Mouse (Mus musculus) G1E (cell line): Measurements from ENCODE around the gene Kif3b. TPM values are rescaled to one million over a fixed set of nuclear protein-coding genes. Genes with fewer than 3 reads are reported as not detected.
"Not testable (repeated sequence)": the region's sequence is repeated elsewhere in the genome, so short reads cannot be mapped to it uniquely, and the experiment has no call there.

Experiments
- ATAC-seq: 2 replicates; pipeline ENCODE4 v1.8.0; 2016; ENCODE audit warnings: mild to moderate bottlenecking; ENCODE audit not compliant: insufficient number of reproducible peaks, poor library complexity, low FRiP score, severe bottlenecking; ENCODE audit errors: extremely low read depth
- DNase-seq: peaks from one replicate; pipeline ENCODE4 v3.0.0; 2012; ENCODE audit warnings: low spot score
- H3K27me3 ChIP-seq: 2 replicates; pipeline ENCODE4 v1.6.1; 2012; ENCODE audit warnings: mild to moderate bottlenecking, low read length, inconsistent platforms; ENCODE audit not compliant: insufficient read depth
- H3K36me3 ChIP-seq: replicated peaks from 2 replicates; pipeline ENCODE3; 2012; ENCODE audit warnings: mild to moderate bottlenecking, inconsistent platforms
- H3K4me1 ChIP-seq: 2 replicates; pipeline ENCODE4 v1.6.1; 2012; ENCODE audit warnings: low read depth, low read length, inconsistent platforms, mixed read lengths; ENCODE audit not compliant: insufficient read depth
- H3K4me3 ChIP-seq: 2 replicates; pipeline ENCODE4 v1.5.1; 2012; ENCODE audit warnings: low read depth, mild to moderate bottlenecking, inconsistent platforms, low read length, moderate library complexity, mixed read lengths
- H3K9me3 ChIP-seq: replicated peaks from 2 replicates; pipeline ENCODE4 v1.6.1; 2012; ENCODE audit warnings: inconsistent platforms
- CTCF ChIP-seq: IDR thresholded peaks from 2 replicates; pipeline ENCODE4 v1.5.1; 2012; ENCODE audit warnings: low read depth, low read length, inconsistent platforms, mixed read lengths
- GATA1 ChIP-seq: IDR thresholded peaks from 2 replicates; pipeline ENCODE4 v1.6.1; 2012; ENCODE audit warnings: borderline replicate concordance, low read length, inconsistent platforms, mixed read lengths
- GATA2 ChIP-seq: IDR thresholded peaks from 2 replicates; pipeline ENCODE4 v1.6.1; 2012; ENCODE audit warnings: low read depth, low read length, inconsistent platforms, borderline replicate concordance
- POLR2AphosphoS5 ChIP-seq: IDR thresholded peaks from 2 replicates; pipeline ENCODE4 v1.6.1; 2012; ENCODE audit warnings: low read depth, low read length, inconsistent platforms; ENCODE audit not compliant: insufficient replicate concordance
- TAL1 ChIP-seq: conservative IDR thresholded peaks from 2 replicates; pipeline ENCODE4 v1.6.1; 2012; ENCODE audit warnings: low read depth, low read length, inconsistent platforms, mixed read lengths
- polyA plus RNA-seq: library from polyadenylated mRNA; stranded (reverse); fragments of >175 nt; gene quantifications from 2 replicates; pipeline ENCODE4 v1.2.3, GENCODE M21; 2012
- total RNA-seq, 2 experiments: library from RNA; stranded (forward) in 1 of 2; stranded (reverse) in 1 of 2; fragments of 200-1000 nt in 1 of 2; fragments of >200 nt in 1 of 2; fragmentation: Nextera tagmentation in 1 of 2; gene quantifications; 2 replicates each; pipeline ENCODE4 v1.2.3; 2014 to 2017

Gene Kif3b
- total and polyA plus RNA-seq, 3 experiments: 3.7 to 26.1 (median 12.9) TPM

- H3K4me1 ChIP-seq: peaks cover 81% of the 10 kb centered on the region
- DNase-seq: peak; percentile 73
- no peaks in the 10 kb centered on the region for H3K9me3 ChIP-seq
- peaks cover 66% of the 10 kb centered on the region for H3K36me3 ChIP-seq
- TF ChIP-seq POLR2AphosphoS5 (no peak), CTCF (no peak), TAL1 (peak; percentile 96), GATA1 (no peak), GATA2 (peak; percentile 99)
- ATAC-seq: peak; percentile 94
- peak overlapping the region; percentile 63; the same call in 1 of the 2 replicates for H3K4me3 ChIP-seq
- no peaks in the 10 kb centered on the region for H3K27me3 ChIP-seq
Measured at GRCm38 (mm10) chr2:153259864-153260674, 31.1 kb upstream of the Kif3b start.

GRCm38 (mm10) chr2:153263053-153263452 is 28.2 kb upstream of the Kif3b start:
- TF ChIP-seq POLR2AphosphoS5 (no peak), GATA2 (no peak), TAL1 (no peak), CTCF (no peak), GATA1 (no peak)
- Histone ChIP-seq H3K4me3 (no peak overlapping the region), H3K36me3 (peaks cover 75% of the 10 kb centered on the region), H3K4me1 (peaks cover 81% of the 10 kb centered on the region), H3K27me3 (no peaks in the 10 kb centered on the region), H3K9me3 (no peaks in the 10 kb centered on the region)
- DNase-seq: peak; percentile 40
- no peak for ATAC-seq

- Histone ChIP-seq H3K4me3 (no peak overlapping the region), H3K4me1 (peaks cover 74% of the 10 kb centered on the region), H3K9me3 (no peaks in the 10 kb centered on the region), H3K36me3 (peaks cover 70% of the 10 kb centered on the region), H3K27me3 (no peaks in the 10 kb centered on the region)
- ATAC-seq (no peak), DNase-seq (no peak)
- TF ChIP-seq GATA1 (no peak), TAL1 (no peak), GATA2 (no peak), CTCF (no peak), POLR2AphosphoS5 (no peak)
Measured at GRCm38 (mm10) chr2:153267331-153267730, 23.9 kb upstream of the Kif3b start.

GRCm38 (mm10) chr2:153270231-153270915 is 20.8 kb upstream of the Kif3b start:
- H3K36me3 ChIP-seq: peaks cover 42% of the 10 kb centered on the region
- not testable (repeated sequence) for H3K4me3 ChIP-seq, DNase-seq, H3K27me3 ChIP-seq, H3K9me3 ChIP-seq
- peak; percentile 43 for ATAC-seq
- peaks cover 72% of the 10 kb centered on the region for H3K4me1 ChIP-seq

- H3K27me3 ChIP-seq: not testable (repeated sequence)
Measured at GRCm38 (mm10) chr2:153274200-153274918, 16.9 kb upstream of the Kif3b start.

GRCm38 (mm10) chr2:153274919-153275247 is 16.3 kb upstream of the Kif3b start:
- no peak for TF ChIP-seq GATA1
- no peak for TF ChIP-seq TAL1
- no peak for TF ChIP-seq CTCF
- TF ChIP-seq GATA2: no peak
- no peak for TF ChIP-seq POLR2AphosphoS5
- Histone ChIP-seq H3K36me3 (peaks cover under 1% of the 10 kb centered on the region), H3K27me3 (no peaks in the 10 kb centered on the region), H3K9me3 (no peaks in the 10 kb centered on the region; the same call in 1 of the 2 replicates), H3K4me3 (no peak overlapping the region), H3K4me1 (peaks cover 51% of the 10 kb centered on the region)
- ATAC-seq (no peak), DNase-seq (no peak)

More at GRCm38 (mm10) chr2:153274200-153274918, 16.9 kb upstream of the Kif3b start:
- DNase-seq, H3K4me3 ChIP-seq, H3K36me3 ChIP-seq, H3K9me3 ChIP-seq: not testable (repeated sequence)
- H3K4me1 ChIP-seq: peaks cover 56% of the 10 kb centered on the region
- ATAC-seq: peak; percentile 51

GRCm38 (mm10) chr2:153275577-153275976 is 15.6 kb upstream of the Kif3b start:
- H3K4me3 ChIP-seq, ATAC-seq, H3K36me3 ChIP-seq, H3K27me3 ChIP-seq, H3K9me3 ChIP-seq, DNase-seq: not testable (repeated sequence)
- peaks cover 46% of the 10 kb centered on the region for H3K4me1 ChIP-seq
